Mouse (Mus musculus) embryonic facial prominence, embryonic 10.5 days (tissue): ENCODE results near the gene Akirin1. TPM values are rescaled to one million over a fixed set of nuclear protein-coding genes. Genes with fewer than 3 reads are reported as not detected.

Experiments
- DNase-seq: peaks from one replicate; pipeline ENCODE4 v3.0.0-alpha.2; 2017; ENCODE audit warnings: low spot score
- H3K27ac ChIP-seq: fragments of 300-500 bp; sonication (generic); replicated peaks from 2 replicates; pipeline ENCODE4 v1.5.1; 2016; ENCODE audit warnings: mild to moderate bottlenecking
- H3K27me3 ChIP-seq: fragments of 300-500 bp; sonication (generic); replicated peaks from 2 replicates; pipeline ENCODE4 v1.6.1; 2016; ENCODE audit warnings: low read depth, mild to moderate bottlenecking; ENCODE audit not compliant: poor library complexity, severe bottlenecking
- H3K36me3 ChIP-seq: fragments of 300-500 bp; sonication (generic); replicated peaks from 2 replicates; pipeline ENCODE4 v1.6.1; 2016; ENCODE audit warnings: mild to moderate bottlenecking, moderate library complexity
- H3K4me1 ChIP-seq: fragments of 300-500 bp; sonication (generic); 2 replicates; pipeline ENCODE4 v1.6.1; 2016
- H3K4me3 ChIP-seq: fragments of 300-500 bp; sonication (generic); 2 replicates; pipeline ENCODE4 v1.5.1; 2016; ENCODE audit warnings: mild to moderate bottlenecking, moderate library complexity
- H3K9me3 ChIP-seq: fragments of 300-500 bp; sonication (generic); 2 replicates; pipeline ENCODE4 v1.6.1; 2016; ENCODE audit warnings: mild to moderate bottlenecking
- WGBS: fragments of 180-500 bp; shearing (Covaris S2); methylation state at CpG from one replicate; pipeline ENCODE4 v1.1.7; 2016; 5-methylcytosine and 5-hydroxymethylcytosine counted together
- polyA plus RNA-seq: library from polyadenylated mRNA; unstranded; fragments of >200 nt; fragmentation: Nextera tagmentation; extraction: Ambion mirVana; gene quantifications from 2 replicates; pipeline ENCODE4 v1.2.1, GENCODE M21; 2016

The Akirin1 gene
- polyA plus RNA-seq, 1 experiment from 2014 or later, result 55.0 TPM

- Histone ChIP-seq H3K36me3 (peaks cover 12% of the 10 kb centered on the region), H3K4me1 (no peaks in the 10 kb centered on the region), H3K9me3 (no peaks in the 10 kb centered on the region), H3K27ac (no peak overlapping the region), H3K27me3 (no peaks in the 10 kb centered on the region), H3K4me3 (no peak overlapping the region)
- WGBS, result 93% methylated on average over 5 of the region's 5 CpGs
- no peak for DNase-seq
These were observed 42.8 kb downstream of the Akirin1 start for GRCm38 (mm10) chr4:123707340-123707739.

DNA sequence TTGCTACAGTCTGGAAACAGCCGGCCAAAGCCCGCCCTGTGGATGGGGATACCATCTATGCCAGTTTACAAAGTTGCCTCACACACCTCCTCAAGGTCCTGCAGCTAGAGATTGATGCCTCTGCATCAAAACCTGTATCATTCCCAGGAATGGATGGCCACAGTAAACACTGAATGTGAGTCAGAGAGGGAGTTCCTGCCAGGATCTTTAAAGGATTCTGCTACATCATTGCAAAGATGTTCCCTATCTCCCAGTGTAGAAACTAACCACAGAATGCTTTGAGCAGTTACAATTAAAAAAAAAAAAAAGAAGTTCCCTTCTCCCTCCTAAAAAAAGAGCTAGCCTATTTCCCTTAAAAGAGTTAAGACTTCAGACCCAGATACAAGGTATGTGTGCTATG is 44.8 kb downstream of the Akirin1 start:
- H3K4me1 ChIP-seq, result no peaks in the 10 kb centered on the region
- H3K27ac ChIP-seq, result no peak overlapping the region
- no peak overlapping the region for H3K4me3 ChIP-seq
- H3K9me3 ChIP-seq, result no peaks in the 10 kb centered on the region
- no peaks in the 10 kb centered on the region for H3K27me3 ChIP-seq
- 84% methylated on average over 2 of the region's 2 CpGs for WGBS
- no peaks in the 10 kb centered on the region for H3K36me3 ChIP-seq
- no peak for DNase-seq

DNA sequence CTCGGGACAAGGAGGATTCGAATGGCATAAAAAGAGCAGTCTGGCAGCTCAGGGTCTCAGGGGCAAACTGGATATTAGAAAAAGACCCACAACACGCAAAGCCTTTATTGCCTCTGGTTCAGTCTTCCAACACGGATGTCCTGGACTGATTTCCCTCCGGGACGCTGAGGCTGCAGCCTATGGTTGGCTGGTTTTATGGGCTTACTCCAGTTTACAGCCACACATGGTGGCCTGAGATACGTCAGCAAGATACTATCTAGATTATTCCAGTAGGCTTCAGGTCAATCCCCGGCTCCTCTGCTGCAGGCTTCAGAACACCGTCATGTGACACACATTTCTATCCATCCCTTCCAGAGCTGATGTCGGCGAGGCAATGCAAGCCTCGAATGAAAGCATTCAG is 56.8 kb downstream of the Akirin1 start:
- no peaks in the 10 kb centered on the region for H3K36me3 ChIP-seq
- DNase-seq, result no peak
- no peaks in the 10 kb centered on the region for H3K27me3 ChIP-seq
- no peak overlapping the region for H3K27ac ChIP-seq
- no peak overlapping the region for H3K4me3 ChIP-seq
- H3K9me3 ChIP-seq, result no peaks in the 10 kb centered on the region
- 0 out of 2 replicates have a peak, but pooled peaks cover under 1% of the 10 kb centered on the region for H3K4me1 ChIP-seq
- 91% methylated on average over 12 of the region's 12 CpGs for WGBS

GRCm38 (mm10) chr4:123692071-123692470 is 58.1 kb downstream of the Akirin1 start:
- H3K9me3 ChIP-seq, result no peaks in the 10 kb centered on the region
- no peaks in the 10 kb centered on the region for H3K27me3 ChIP-seq
- H3K27ac ChIP-seq, result no peak overlapping the region
- WGBS, result 86% methylated on average over 3 of the region's 3 CpGs
- DNase-seq, result no peak
- no peaks in the 10 kb centered on the region for H3K36me3 ChIP-seq
- H3K4me1 ChIP-seq, result peaks cover 8% of the 10 kb centered on the region
- no peak overlapping the region for H3K4me3 ChIP-seq

DNA sequence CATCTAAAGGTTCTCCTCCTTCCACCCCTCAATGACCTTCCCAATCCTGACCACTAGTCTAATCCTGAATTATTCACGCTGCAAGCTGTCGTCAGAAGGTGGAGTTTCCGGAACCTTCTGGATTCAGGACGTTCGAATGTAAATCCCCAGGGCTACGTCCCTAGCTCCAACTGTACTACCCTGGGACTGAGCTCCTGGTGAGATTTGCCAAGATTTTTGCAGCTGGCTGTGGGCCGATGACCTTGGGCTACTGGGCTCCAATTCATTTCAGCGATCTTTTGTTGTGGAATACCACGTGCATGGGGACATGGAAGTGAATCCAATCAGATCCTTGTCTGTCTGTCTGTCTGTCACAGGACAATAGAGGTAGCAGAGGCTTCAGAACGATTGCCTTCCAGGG is 59.8 kb downstream of the Akirin1 start:
- Histone ChIP-seq H3K27ac (no peak overlapping the region), H3K9me3 (no peaks in the 10 kb centered on the region), H3K4me1 (peaks cover 24% of the 10 kb centered on the region), H3K4me3 (no peak overlapping the region), H3K36me3 (no peaks in the 10 kb centered on the region), H3K27me3 (peaks cover 14% of the 10 kb centered on the region)
- 85% methylated on average over 10 of the region's 10 CpGs for WGBS
- no peak for DNase-seq

- peak overlapping the region; percentile 88 for H3K27ac ChIP-seq
- H3K27me3 ChIP-seq, result peaks cover 32% of the 10 kb centered on the region
- H3K4me3 ChIP-seq, result peak overlapping the region; percentile 90
- peak; percentile 72 for DNase-seq
- under 1% methylated on average over 73 of the region's 89 CpGs for WGBS
- peaks cover 8% of the 10 kb centered on the region; the same call in 1 of the 2 replicates for H3K36me3 ChIP-seq
- peaks cover 24% of the 10 kb centered on the region for H3K4me1 ChIP-seq
- H3K9me3 ChIP-seq, result no peaks in the 10 kb centered on the region
These were observed 62.9 kb downstream of the Akirin1 start for GRCm38 (mm10) chr4:123687025-123687781.

- peak; percentile 42 for DNase-seq
- Histone ChIP-seq H3K27me3 (peaks cover 32% of the 10 kb centered on the region), H3K36me3 (peaks cover 8% of the 10 kb centered on the region; the same call in 1 of the 2 replicates), H3K4me1 (peaks cover 26% of the 10 kb centered on the region), H3K9me3 (no peaks in the 10 kb centered on the region), H3K4me3 (peak overlapping the region; percentile 90), H3K27ac (peak overlapping the region; percentile 88)
- WGBS, result under 1% methylated on average over 56 of the region's 56 CpGs
These were observed 63.6 kb downstream of the Akirin1 start for GRCm38 (mm10) chr4:123686368-123687024.

DNA sequence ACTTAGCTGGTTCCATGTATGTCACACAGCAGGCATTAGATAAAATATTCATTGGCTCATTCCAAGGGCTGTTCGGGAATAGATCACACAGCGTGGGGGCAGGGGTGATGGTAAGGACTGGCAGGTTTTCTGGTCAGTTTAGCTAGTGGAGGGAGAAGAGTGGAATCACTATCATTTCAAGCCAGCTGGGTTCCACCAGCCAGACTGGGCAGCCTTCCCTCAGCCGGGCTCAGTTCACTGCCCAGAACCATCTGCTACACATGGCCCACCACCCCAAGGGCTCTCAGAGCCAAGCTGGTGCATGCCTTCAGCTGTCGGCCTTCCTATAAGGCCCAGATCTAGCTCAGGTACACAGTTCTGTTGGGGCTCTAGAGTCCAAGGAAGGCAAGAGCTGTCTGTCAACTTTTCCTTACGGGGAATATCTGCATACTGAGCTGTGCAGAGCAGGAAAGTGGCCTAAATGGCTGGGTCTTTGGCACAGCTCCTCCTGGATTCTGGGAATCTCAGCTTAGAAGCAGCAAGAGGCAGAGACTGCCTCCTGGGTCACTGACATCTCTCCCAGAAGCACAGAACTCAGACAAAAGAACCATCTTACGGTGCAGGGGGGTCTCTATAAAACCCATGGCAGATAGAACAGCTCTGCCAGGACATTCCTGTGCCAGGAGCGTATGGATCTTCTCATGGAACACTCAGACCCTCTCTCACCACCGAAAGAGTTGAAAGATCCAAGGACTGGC is 64.5 kb downstream of the Akirin1 start:
- H3K4me1 ChIP-seq, result peaks cover 31% of the 10 kb centered on the region
- H3K36me3 ChIP-seq, result peaks cover 8% of the 10 kb centered on the region; the same call in 1 of the 2 replicates
- no peak overlapping the region for H3K27ac ChIP-seq
- H3K27me3 ChIP-seq, result peaks cover 32% of the 10 kb centered on the region
- H3K9me3 ChIP-seq, result no peaks in the 10 kb centered on the region
- no peak for DNase-seq
- WGBS, result 50% methylated on average over 8 of the region's 8 CpGs
- H3K4me3 ChIP-seq, result peak overlapping the region; percentile 90

GRCm38 (mm10) chr4:123685046-123685445 is 65.1 kb downstream of the Akirin1 start:
- Histone ChIP-seq H3K9me3 (no peaks in the 10 kb centered on the region), H3K27me3 (peaks cover 32% of the 10 kb centered on the region), H3K4me1 (peaks cover 31% of the 10 kb centered on the region), H3K4me3 (no peak overlapping the region), H3K36me3 (peaks cover 8% of the 10 kb centered on the region; the same call in 1 of the 2 replicates), H3K27ac (no peak overlapping the region)
- DNase-seq, result no peak
- WGBS, result 77% methylated on average over 7 of the region's 7 CpGs

Other genes with a start within 250 kb of the Akirin1 start
- gene Macf1, start 66.0 kb downstream of the Akirin1 start, polyA plus RNA-seq, result 46.0 and 47.4 TPM in 2 replicates
- 332 and 340 TPM in 2 replicates for gene Ndufs5, start 32.1 kb downstream of the Akirin1 start, polyA plus RNA-seq
- 0.35 and 0.57 TPM in 2 replicates for gene Rhbdl2, start 37.5 kb upstream of the Akirin1 start, polyA plus RNA-seq
- gene 4933427I04Rik, start 109.3 kb upstream of the Akirin1 start, polyA plus RNA-seq, result not detected in 2 replicates
- gene Mycbp, start 154.5 kb upstream of the Akirin1 start, polyA plus RNA-seq, result 72.3 and 72.6 TPM in 2 replicates
- 34.1 and 37.9 TPM in 2 replicates for gene Rragc, start 167.1 kb upstream of the Akirin1 start, polyA plus RNA-seq
- not detected in 2 replicates for gene 4930535I16Rik, start 167.7 kb upstream of the Akirin1 start, polyA plus RNA-seq